Mouse (Mus musculus): ENCODE results near the gene Tmem266.

GRCm38 (mm10) chr9:55408851-55409250 lies 82.1 kb downstream of the Tmem266 start:
- TF ChIP-seq CTCF (IDR thresholded peaks at IDR 0.05; ENCODE audit: borderline replicate concordance, insufficient read depth, low read depth, low read length) (no peak), POLR2A (IDR thresholded peaks at IDR 0.05; ENCODE audit: borderline replicate concordance, insufficient read depth, low read length) (no peak)

Data from cerebellum, adult 2 months (tissue).